Mouse (Mus musculus) forebrain, embryonic 14.5 days (tissue): ENCODE measurements around the gene Ano9. TPM values are rescaled to one million over a fixed set of nuclear protein-coding genes. Genes with fewer than 3 reads are reported as not detected.
A peak's percentile ranks its signal among the peaks of the same experiment; 100 is the strongest.

Experiments
- ATAC-seq: fragments of 200-750 bp; cut with Nextera tagmentation; 2 replicates; pipeline ENCODE4 v1.8.0; 2017; ENCODE audit warnings: mild to moderate bottlenecking, moderate library complexity
- DNase-seq: peaks from one replicate; pipeline ENCODE4 v3.0.0-alpha.2; 2015; ENCODE audit warnings: low spot score
- H3K27ac ChIP-seq: fragments of 300-500 bp; sonication (generic); 2 replicates; pipeline ENCODE4 v1.5.1; 2014; ENCODE audit warnings: low read depth, mild to moderate bottlenecking, control low read depth, low read length, moderate library complexity
- H3K27me3 ChIP-seq: fragments of 300-500 bp; sonication (generic); replicated peaks from 2 replicates; pipeline ENCODE4 v1.6.1; 2014; ENCODE audit warnings: low read length, control low read depth, mixed read lengths; ENCODE audit not compliant: control insufficient read depth, insufficient read depth
- H3K36me3 ChIP-seq: fragments of 300-500 bp; sonication (generic); 2 replicates; pipeline ENCODE4 v1.6.1; 2014; ENCODE audit warnings: low read length, control low read depth; ENCODE audit not compliant: control insufficient read depth, insufficient read depth
- H3K4me1 ChIP-seq: fragments of 300-500 bp; sonication (generic); 2 replicates; pipeline ENCODE4 v1.6.1; 2014; ENCODE audit warnings: antibody characterized with exemption, low read length, control low read depth; ENCODE audit not compliant: control insufficient read depth, insufficient read depth
- H3K4me2 ChIP-seq: fragments of 300-500 bp; sonication (generic); 2 replicates; pipeline ENCODE4 v1.6.1; 2014; ENCODE audit warnings: mild to moderate bottlenecking, control low read depth, low read length
- H3K4me3 ChIP-seq: fragments of 300-500 bp; sonication (generic); 2 replicates; pipeline ENCODE4 v1.5.1; 2014; ENCODE audit warnings: low read depth, low read length, control low read depth
- H3K9ac ChIP-seq: fragments of 300-500 bp; sonication (generic); 2 replicates; pipeline ENCODE4 v1.6.1; 2014; ENCODE audit warnings: mild to moderate bottlenecking, low read length, control low read depth, moderate library complexity
- H3K9me3 ChIP-seq: fragments of 300-500 bp; sonication (generic); replicated peaks from 2 replicates; pipeline ENCODE4 v1.6.1; 2016; ENCODE audit warnings: low read length, control low read depth, mixed read lengths; ENCODE audit not compliant: control insufficient read depth
- WGBS: fragments of 180-500 bp; shearing (Covaris S2); extraction: QIAGEN DNeasy Blood & Tissue Kit; methylation state at CpG from one replicate; pipeline ENCODE4 v1.1.7; 2014; 5-methylcytosine and 5-hydroxymethylcytosine counted together
- polyA plus RNA-seq: library from polyadenylated mRNA; unstranded; fragments of >200 nt; fragmentation: Nextera tagmentation; extraction: Ambion mirVana; gene quantifications from 2 replicates; pipeline ENCODE4 v1.2.1, GENCODE M21; 2014

Ano9 gene
- polyA plus RNA-seq, 1 experiment from 2014 or later, result not detected

GRCm38 (mm10) chr7:141077841-141078240 is 39.8 kb downstream of the Ano9 start, which contains the start of gene Pkp3:
Pkp3 (plus strand) TSS chr7:141078218.
- whole genome bisulfite sequencing, result 92% methylated on average over 15 of the region's 15 CpGs
- H3K27ac ChIP-seq, result no peak within 1 kb of the TSS
- H3K4me1 ChIP-seq, result no peaks in the 10 kb centered on the region
- no peak within 1 kb of the TSS for H3K4me3 ChIP-seq
- no peaks in the 10 kb centered on the region for H3K9me3 ChIP-seq
- no peaks in the 10 kb centered on the region for H3K36me3 ChIP-seq
- ATAC-seq (no peak), DNase-seq (no peak)
- no peaks in the 10 kb centered on the region for H3K27me3 ChIP-seq
- no peak within 1 kb of the TSS for H3K4me2 ChIP-seq
- H3K9ac ChIP-seq, result no peak within 1 kb of the TSS

- Histone ChIP-seq H3K27me3 (peaks cover 4% of the 10 kb centered on the region; the same call in 1 of the 2 replicates), H3K4me2 (no peak overlapping the region), H3K9ac (no peak overlapping the region), H3K27ac (no peak overlapping the region), H3K36me3 (peaks cover 1% of the 10 kb centered on the region; the same call in 1 of the 2 replicates), H3K9me3 (no peaks in the 10 kb centered on the region), H3K4me1 (peaks cover 7% of the 10 kb centered on the region), H3K4me3 (no peak overlapping the region)
- WGBS, result 83% methylated on average over 4 of the region's 4 CpGs
- DNase-seq (no peak), ATAC-seq (no peak)
These were observed 43.8 kb downstream of the Ano9 start for GRCm38 (mm10) chr7:141073782-141074181.

- DNase-seq, result no peak
- H3K4me3 ChIP-seq, result no peak overlapping the region
- H3K27me3 ChIP-seq, result peaks cover 4% of the 10 kb centered on the region; the same call in 1 of the 2 replicates
- H3K9me3 ChIP-seq, result no peaks in the 10 kb centered on the region
- no peak overlapping the region for H3K9ac ChIP-seq
- peaks cover 17% of the 10 kb centered on the region for H3K36me3 ChIP-seq
- peaks cover 7% of the 10 kb centered on the region for H3K4me1 ChIP-seq
- H3K27ac ChIP-seq, result no peak overlapping the region
- no peak overlapping the region for H3K4me2 ChIP-seq
- 49% methylated on average over 23 of the region's 23 CpGs for WGBS
- ATAC-seq, result no peak
These were observed 45.4 kb downstream of the Ano9 start for GRCm38 (mm10) chr7:141072017-141072745.

- peaks cover 36% of the 10 kb centered on the region for H3K36me3 ChIP-seq
- peak overlapping the region; percentile 52 for H3K27ac ChIP-seq
- peak overlapping the region; percentile 76 for H3K4me2 ChIP-seq
- peaks cover 7% of the 10 kb centered on the region for H3K4me1 ChIP-seq
- H3K4me3 ChIP-seq, result peak overlapping the region; percentile 31
- H3K9ac ChIP-seq, result peak overlapping the region; percentile 63
- WGBS, result 2% methylated on average over 51 of the region's 51 CpGs
- H3K9me3 ChIP-seq, result no peaks in the 10 kb centered on the region
- peaks cover 4% of the 10 kb centered on the region; the same call in 1 of the 2 replicates for H3K27me3 ChIP-seq
- ATAC-seq (peak; percentile 60), DNase-seq (peak; percentile 88)
These were observed 47.3 kb downstream of the Ano9 start for GRCm38 (mm10) chr7:141070058-141070862.

- no peak overlapping the region for H3K4me3 ChIP-seq
- DNase-seq, result no peak
- H3K4me1 ChIP-seq, result peaks cover 7% of the 10 kb centered on the region
- H3K27me3 ChIP-seq, result peaks cover 4% of the 10 kb centered on the region; the same call in 1 of the 2 replicates
- WGBS, result 91% methylated on average over 19 of the region's 19 CpGs
- peaks cover 54% of the 10 kb centered on the region for H3K36me3 ChIP-seq
- no peaks in the 10 kb centered on the region for H3K9me3 ChIP-seq
- ATAC-seq, result no peak
- H3K27ac ChIP-seq, result no peak overlapping the region
- no peak overlapping the region for H3K9ac ChIP-seq
- no peak overlapping the region for H3K4me2 ChIP-seq
These were observed 49.3 kb downstream of the Ano9 start for GRCm38 (mm10) chr7:141068351-141068750.

- H3K4me1 ChIP-seq, result peaks cover 17% of the 10 kb centered on the region; the same call in 1 of the 2 replicates
- no peak overlapping the region for H3K27ac ChIP-seq
- H3K4me2 ChIP-seq, result no peak overlapping the region
- 96% methylated on average over 7 of the region's 7 CpGs for WGBS
- DNase-seq (no peak), ATAC-seq (no peak)
- peaks cover 54% of the 10 kb centered on the region for H3K36me3 ChIP-seq
- no peaks in the 10 kb centered on the region for H3K9me3 ChIP-seq
- H3K27me3 ChIP-seq, result no peaks in the 10 kb centered on the region
- no peak overlapping the region for H3K9ac ChIP-seq
- H3K4me3 ChIP-seq, result no peak overlapping the region
These were observed 53.0 kb downstream of the Ano9 start for GRCm38 (mm10) chr7:141064576-141064975.

- H3K9me3 ChIP-seq, result no peaks in the 10 kb centered on the region
- H3K36me3 ChIP-seq, result peaks cover 54% of the 10 kb centered on the region
- no peak overlapping the region for H3K9ac ChIP-seq
- DNase-seq (no peak), ATAC-seq (no peak)
- no peaks in the 10 kb centered on the region for H3K27me3 ChIP-seq
- peaks cover 17% of the 10 kb centered on the region; the same call in 1 of the 2 replicates for H3K4me1 ChIP-seq
- WGBS, result 93% methylated on average over 7 of the region's 7 CpGs
- H3K4me3 ChIP-seq, result no peak overlapping the region
- H3K27ac ChIP-seq, result no peak overlapping the region
- H3K4me2 ChIP-seq, result no peak overlapping the region
These were observed 53.4 kb downstream of the Ano9 start for GRCm38 (mm10) chr7:141064175-141064574.

- DNase-seq, result no peak
- no peak for ATAC-seq
- Histone ChIP-seq H3K4me3 (no peak overlapping the region), H3K27ac (no peak overlapping the region), H3K4me2 (no peak overlapping the region), H3K4me1 (peaks cover 17% of the 10 kb centered on the region; the same call in 1 of the 2 replicates), H3K9ac (no peak overlapping the region), H3K36me3 (peaks cover 48% of the 10 kb centered on the region), H3K27me3 (no peaks in the 10 kb centered on the region), H3K9me3 (no peaks in the 10 kb centered on the region)
- WGBS, result 89% methylated on average over 3 of the region's 3 CpGs
These were observed 54.3 kb downstream of the Ano9 start for GRCm38 (mm10) chr7:141063353-141063752.
